Mouse (Mus musculus): Measurements from ENCODE around the gene Prpf6.

Gene Prpf6

DNA sequence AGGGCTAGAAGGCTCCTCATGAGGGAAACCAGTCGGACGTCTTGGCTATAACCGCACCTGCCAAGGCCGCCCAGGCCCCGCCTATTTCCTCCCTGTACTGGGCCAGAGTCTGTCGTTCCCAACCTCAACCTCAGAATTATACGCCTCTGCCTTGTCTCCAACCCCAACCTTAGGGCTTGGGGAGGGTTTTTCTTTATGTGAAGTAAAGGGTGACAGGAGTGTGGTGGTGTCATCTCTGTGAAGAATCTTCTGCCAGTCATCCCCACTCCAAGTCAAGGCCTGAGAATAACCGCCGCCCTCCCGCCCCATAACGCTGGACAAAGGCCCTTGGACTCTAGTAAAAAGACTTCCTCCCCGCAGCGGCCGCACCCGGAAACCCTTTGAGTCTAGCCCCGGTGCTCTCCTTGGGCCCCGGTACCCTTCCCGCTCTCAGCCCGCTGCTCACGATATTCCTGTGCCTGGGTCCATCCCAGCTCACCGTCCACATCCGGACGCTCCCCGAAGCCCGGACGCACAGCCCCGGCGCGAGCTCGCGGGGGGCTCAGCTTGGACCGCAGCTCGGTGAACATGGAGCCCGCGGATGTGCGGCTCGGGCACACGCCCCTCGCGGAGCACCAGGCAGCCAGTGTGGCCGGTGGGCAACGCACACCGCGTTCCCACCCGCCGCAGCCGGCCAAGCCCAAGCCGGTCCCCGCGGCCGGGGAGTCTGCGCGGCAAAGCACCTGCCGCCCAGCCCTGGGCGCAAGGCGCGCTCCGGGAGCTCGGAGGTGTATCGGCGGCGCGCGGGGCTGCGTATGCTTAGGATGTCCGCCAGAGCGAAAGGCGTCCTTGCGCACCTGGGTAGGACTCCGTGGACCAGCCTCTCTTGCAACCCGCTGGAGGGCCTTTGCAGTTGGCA lies 7.0 kb downstream of the Prpf6 start, which contains the start of gene Samd10:
TSS of gene Samd10 (minus strand) at position 759 of the 898 bp plus-strand sequence.
- peak; percentile 83 for DNase-seq

DNA sequence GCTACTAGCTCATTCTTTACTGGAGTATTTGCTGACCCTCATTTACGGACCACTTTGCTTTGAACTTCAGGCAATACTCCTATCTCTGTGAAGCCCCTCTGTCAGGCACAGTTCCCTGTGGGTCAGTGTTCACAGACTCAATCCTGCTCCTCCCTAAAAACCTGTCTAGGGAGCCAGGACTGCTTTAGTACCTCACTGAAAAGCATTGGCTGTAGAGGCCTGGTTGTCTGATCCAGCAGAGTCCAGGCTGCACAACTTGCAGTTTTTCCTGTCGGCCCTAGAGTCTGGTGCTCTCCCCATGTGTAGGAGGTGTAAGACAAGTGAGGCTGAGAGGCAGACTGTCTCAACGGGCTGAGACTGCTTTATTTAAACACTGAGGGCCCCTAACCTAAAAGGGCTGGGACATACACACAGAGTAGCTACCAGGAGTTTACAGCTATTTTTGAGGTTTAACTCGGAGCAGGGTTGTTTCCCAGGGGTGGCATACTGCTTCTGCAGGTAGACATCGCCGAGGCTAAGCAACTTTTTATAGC lies 8.6 kb downstream of the Prpf6 start:
- DNase-seq = no peak

- DNase-seq = peak; percentile 99
Measured at GRCm38 (mm10) chr2:181600828-181601750, 9.4 kb downstream of the Prpf6 start.

GRCm38 (mm10) chr2:181601751-181602145 lies 10.1 kb downstream of the Prpf6 start:
- no peak for DNase-seq

- no peak for DNase-seq
Measured at GRCm38 (mm10) chr2:181602367-181602766, 10.7 kb downstream of the Prpf6 start.

DNA sequence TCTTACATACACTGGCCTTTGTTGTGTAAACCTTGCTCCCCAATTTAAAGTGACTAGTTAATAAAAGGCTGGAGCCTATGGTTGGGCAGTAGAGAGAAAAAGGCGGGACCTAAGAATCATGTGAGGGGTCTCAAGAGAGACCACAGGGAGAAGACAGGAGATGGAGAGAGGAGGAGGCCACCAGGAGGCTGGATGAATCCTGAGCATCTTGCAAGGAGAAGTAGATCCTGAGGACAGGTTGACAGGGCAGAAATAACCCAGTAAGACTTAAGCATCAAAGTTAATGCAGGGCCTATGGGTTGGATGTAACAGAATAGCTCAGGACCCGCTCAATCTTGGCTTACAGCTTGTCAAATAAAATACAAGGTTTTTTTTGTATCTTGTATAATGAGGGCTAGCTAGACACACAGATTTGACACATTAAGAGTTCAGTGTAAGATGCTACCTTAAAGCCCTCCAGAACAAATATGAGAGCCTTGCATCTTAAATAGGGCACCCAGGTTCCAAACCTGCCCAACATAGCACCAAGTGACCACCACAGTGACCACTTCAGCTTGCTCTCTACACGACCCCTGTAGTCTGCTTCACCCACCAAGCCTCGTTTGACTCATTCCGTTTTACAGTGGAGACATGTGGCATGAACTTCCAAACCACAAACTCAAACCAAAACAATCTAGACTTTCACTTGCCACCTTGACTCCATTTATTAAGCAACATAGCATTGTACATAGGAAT lies 27.3 kb downstream of the Prpf6 start:
- DNase-seq = no peak

DNA sequence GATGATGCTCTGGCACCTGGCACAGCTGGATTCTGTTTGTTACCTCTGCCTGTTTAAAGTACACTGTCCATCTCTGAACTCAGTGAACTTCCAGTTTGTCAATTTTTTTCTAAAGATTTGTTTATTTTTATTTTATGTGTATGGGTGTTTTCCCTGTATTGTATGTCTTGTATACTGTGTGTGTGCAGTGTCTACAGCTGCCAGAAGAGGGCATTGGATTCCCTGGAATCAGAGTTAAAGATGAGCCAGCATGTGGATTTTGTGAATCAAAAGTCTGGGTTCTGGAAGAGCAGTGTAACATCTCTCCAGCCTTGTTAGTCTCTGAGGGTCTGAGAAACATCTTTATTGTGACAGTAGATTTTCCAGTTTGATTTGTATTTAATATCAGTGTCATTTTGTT lies 31.7 kb downstream of the Prpf6 start:
- DNase-seq = peak; percentile 20

DNA sequence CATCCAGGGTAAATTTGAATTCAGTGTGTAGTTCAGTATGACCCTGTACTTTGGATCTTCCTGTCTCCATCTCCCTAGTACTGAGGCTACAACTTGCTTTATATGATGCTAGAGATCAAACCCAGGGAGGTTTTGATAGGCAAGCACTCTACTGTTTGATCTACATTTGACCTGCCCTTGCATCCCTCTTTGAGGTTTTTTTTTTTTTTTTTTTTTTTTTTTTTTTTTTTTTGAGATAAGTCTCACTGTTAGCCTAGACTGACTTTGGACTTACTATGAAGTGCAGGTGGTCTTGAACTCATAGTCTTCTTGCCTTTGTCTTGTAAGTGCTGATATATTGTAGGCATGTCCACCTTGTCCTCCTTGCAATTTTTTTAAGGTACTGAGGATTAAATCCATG lies 36.8 kb downstream of the Prpf6 start:
- no peak for DNase-seq

GRCm38 (mm10) chr2:181632624-181633023 lies 41.0 kb downstream of the Prpf6 start:
- no peak for DNase-seq

DNA sequence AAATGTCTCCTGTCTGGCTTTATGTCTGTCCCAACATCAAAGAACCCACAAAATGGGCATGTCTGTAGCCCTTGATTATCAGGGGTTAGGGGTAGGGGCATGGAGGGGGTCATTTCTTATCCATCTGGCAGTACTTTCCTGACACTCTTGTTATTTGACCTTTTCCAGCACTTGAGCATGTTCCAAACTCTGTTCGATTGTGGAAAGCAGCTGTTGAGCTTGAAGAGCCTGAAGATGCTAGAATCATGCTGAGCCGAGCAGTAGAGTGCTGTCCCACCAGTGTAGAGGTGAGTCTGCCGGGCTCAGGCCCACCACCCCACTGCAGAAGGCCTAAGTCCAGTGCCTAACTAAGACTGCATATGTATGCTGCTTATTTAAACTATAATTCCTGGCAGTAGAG lies 44.2 kb downstream of the Prpf6 start:
- no peak for DNase-seq

DNA sequence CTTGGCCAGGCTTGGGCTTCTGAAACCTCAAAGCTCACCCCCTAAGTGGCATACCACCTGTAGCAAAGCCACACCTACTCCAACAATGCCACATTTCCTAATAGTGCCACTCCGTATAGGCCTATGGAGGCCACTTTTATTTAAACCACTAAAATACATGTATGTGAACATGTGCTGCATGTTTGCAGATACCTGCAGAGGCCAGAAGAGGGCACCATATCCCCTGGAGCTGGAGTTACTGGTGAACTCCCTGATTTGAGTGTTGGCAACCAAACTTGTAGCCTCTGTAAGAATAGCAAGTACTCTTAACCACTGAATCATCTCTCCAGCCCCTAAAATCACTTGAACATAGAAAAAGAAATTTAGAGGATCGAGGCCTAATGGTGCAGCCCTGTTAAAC lies 52.7 kb downstream of the Prpf6 start:
- DNase-seq = peak; percentile 55

- DNase-seq = no peak
Measured at GRCm38 (mm10) chr2:181645666-181646065, 54.0 kb downstream of the Prpf6 start.

DNA sequence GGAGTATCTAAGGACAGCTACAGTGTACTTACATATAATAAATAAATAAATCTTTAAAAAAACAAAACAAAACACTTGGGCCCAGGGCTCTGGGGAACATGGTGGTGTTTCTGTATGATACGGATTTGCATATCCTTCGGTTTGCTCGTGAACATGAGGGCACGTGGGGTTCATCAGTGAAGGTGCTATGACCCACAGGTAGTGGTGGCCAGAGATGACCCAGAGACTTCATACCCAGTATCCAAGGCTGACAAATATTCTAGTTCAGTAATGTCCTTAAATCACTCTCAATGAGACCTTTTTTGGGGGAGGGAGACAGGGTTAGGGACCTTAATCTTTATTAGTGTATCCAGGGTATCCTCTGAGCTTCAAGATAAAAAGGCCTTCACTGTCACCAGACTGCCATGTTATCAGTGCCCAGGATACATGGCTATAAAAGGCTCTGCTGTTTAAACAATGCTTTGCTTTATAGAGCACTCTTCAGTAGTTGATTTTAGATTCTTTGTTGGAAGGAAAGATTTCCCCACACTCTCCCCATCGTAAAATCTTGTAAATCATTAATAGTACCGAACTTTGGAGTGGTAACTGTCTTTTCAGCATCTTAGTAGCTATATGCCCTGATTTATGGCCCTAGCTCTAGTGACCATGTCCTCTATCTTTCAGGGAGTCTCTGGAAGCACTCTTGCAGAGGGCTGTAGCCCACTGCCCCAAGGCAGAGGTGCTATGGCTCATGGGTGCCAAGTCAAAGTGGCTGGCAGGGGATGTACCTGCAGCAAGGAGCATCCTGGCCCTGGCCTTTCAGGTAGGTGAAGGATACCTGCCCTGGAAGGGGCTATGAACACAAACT lies 55.2 kb downstream of the Prpf6 start:
- no peak for DNase-seq

DNA sequence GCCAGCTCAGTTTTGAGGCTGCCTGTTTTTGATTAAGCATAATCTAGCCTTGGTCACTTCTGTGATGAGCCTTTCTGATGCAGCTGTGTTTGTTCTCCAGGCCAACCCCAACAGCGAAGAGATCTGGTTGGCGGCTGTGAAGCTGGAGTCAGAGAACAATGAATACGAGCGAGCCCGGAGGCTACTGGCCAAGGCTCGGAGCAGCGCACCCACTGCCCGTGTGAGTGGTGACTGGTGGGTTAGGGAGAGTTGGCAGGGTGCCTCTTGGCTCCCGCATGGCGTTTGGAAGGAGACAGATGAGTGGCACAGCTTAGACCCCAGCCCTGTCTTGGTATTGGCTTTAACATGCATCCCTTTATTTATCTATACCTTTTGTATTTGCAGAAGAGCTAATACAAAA lies 57.3 kb downstream of the Prpf6 start:
- DNase-seq = no peak

- DNase-seq = no peak
Measured at GRCm38 (mm10) chr2:181653065-181653464, 61.4 kb downstream of the Prpf6 start.

DNA sequence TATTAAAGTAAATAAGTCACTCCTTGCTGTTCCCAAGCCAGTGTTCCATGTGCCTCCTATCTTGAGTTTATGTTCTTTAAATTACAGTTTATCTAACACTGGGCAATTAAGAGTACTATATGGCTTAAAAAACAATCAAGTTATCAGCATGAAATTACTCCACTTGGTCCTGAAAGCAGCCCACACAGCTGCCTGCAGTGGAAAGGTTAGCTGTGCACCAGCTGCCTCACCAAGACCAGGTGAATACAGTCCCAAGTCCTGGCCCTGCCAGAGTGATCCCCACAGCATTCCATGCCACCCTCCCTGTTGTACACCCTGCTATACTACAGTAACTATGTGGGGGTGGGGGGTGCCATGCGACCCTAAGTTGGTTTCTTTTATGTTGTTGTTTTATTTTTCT lies 61.9 kb downstream of the Prpf6 start:
- no peak for DNase-seq

DNA sequence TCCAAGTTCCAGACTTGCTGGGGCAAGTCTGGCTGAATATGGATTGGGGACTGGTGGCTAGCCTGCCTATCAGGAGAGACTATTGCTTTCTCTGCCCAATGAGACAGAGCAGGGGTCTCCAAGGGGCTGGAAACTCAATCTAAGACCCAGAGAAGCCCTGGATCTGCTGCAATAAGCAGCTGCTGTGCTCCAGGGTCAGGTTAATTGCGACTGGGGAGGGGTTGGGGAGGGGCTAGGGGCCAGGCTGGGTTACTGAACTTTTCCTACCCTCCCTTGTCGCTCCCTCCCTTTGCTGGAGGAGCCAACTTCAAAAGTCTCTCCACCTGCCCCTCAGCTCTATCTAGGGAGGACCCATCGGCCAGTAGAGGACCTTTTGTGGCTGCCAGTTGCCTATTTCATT lies 65.1 kb downstream of the Prpf6 start, which contains the start of gene Gm29797:
TSS of gene Gm29797 (plus strand) at position 301 of the 400 bp plus-strand sequence.
- DNase-seq = no peak

DNA sequence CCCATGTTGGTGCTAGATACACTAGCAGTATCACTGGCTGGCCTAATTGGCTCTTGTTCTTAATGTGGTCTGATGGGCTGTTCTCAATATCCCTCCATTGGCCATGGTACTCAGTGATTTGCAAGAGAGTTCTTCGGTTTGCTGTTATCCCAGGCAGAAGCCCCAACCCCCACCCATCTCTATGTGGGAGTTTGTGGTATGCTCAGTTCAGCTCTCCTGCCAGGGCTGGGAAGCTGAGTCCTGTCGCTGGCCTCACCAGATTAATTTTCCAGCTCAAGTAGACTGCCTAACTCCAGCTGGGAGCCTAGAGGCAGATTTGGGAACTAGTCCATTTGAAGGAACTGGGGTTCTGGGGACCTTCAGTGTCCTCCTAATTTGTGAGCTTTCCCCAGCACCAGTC lies 65.8 kb downstream of the Prpf6 start:
- DNase-seq = no peak

GRCm38 (mm10) chr2:181658528-181658927 lies 66.9 kb downstream of the Prpf6 start:
- DNase-seq = no peak

DNA sequence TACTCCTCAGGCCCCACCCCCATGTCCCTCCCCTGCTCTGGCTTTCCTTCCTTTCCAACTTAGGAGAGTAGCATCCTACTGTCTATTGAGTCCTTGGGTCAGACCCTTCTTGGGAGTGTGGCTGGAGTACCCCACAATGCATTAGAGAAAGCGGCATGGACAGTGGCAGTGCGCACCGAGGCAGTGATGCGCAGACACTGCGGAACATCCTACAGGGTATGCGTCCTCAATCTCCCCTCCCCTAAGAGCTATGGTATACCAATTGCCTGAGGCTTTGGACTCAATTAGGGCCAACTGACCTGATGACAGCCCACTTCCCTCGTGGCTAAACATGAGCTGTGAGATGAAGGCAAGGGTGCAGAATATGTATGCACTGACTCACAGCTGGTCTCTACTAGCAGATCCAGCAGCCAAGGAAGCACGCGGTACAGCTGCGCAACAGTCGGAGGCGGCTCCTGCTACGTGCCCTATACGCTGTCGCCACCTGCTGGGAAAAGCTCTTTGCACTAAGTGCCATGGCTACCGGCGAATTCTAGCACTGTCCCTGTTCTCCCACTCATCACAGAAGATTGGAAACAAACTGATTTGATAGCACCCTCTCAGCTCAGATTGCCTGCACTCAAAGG lies 67.4 kb downstream of the Prpf6 start:
- peak; percentile 60 for DNase-seq

DNA sequence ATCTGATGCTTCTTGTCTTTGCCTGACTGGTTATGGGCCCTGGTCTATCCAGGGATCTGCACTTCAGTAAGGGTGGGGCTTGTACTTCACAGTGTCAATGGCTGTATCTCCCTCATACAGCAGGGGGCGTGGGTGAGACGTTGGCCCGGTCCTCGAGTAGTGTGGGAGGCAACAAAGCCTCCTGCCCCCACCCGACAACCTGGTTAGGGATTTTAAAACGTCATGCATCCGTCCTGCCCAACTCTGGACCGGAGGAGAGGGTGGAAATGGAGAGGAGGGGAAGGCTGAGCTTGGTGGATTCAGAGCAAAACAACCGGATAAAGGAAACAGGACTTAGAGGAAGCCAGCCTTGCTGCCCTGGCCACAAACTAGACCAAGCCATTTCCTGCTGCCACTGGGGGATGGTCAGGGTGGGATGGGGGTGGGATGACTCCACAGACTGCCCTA lies 68.0 kb downstream of the Prpf6 start:
- DNase-seq = peak; percentile 75

Measured in embryo, embryonic 11 days (tissue).